Mouse (Mus musculus): ENCODE measurements around the gene Mtm1. TPM values are rescaled to one million over a fixed set of nuclear protein-coding genes. Genes with fewer than 3 reads are reported as not detected.

Mtm1 gene
- polyA plus RNA-seq (2014; fragmentation: Nextera tagmentation; extraction: Ambion mirVana) = 3.5 and 4.2 TPM in 2 replicates

DNA sequence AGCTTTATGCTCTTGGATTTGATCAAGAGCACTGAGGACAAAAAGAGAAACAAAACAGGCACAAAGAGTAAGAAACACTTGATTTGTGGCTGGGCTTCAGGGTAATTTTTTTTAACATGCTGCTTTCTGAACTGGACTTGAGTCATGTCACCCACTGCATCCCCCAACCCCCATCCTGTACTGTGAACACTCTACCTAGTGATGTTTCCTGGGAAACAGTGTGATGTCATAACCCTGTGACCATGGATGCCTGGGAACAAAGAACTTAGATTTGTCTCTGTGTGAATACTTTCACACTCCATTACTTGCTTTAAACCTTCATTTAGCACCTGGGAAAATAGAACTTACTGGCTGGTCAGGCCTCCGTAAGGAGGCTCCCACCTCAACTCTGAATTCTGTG lies at the start of gene Mtm1:
Mtm1 (plus strand) TSS at position 301 of the 400 bp plus-strand sequence.
- H3K4me2 ChIP-seq = no peak within 1 kb of the TSS
- H3K36me3 ChIP-seq (ENCODE audit: control insufficient read depth, insufficient read depth, low read length) = no peaks in the 10 kb centered on the region
- H3K27me3 ChIP-seq (ENCODE audit: control insufficient read depth, insufficient read depth, low read length) = no peaks in the 10 kb centered on the region
- H3K4me3 ChIP-seq (ENCODE audit: low read depth, low read length) = no peak within 1 kb of the TSS
- H3K27ac ChIP-seq (ENCODE audit: low read depth, low read length) = no peak within 1 kb of the TSS
- WGBS (ENCODE audit: insufficient replicate concordance) = 78% methylated on average over 1 of the region's 1 CpGs
- ATAC-seq (replicated peaks; ENCODE audit: insufficient number of reproducible peaks, low FRiP score, low TSS enrichment) = no peak
- H3K9me3 ChIP-seq (replicated peaks; ENCODE audit: control insufficient read depth, low read length) = no peaks in the 10 kb centered on the region
- no peaks in the 10 kb centered on the region for H3K4me1 ChIP-seq (ENCODE audit: control insufficient read depth, insufficient read depth, low read length)
- H3K9ac ChIP-seq (ENCODE audit: low read depth, low read length) = no peak within 1 kb of the TSS

- Histone ChIP-seq H3K4me2 (no peak overlapping the region), H3K27ac (ENCODE audit: low read depth, low read length) (no peak overlapping the region), H3K27me3 (ENCODE audit: control insufficient read depth, insufficient read depth, low read length) (peaks cover 2% of the 10 kb centered on the region; the same call in 1 of the 2 replicates), H3K9ac (ENCODE audit: low read depth, low read length) (no peak overlapping the region), H3K4me3 (ENCODE audit: low read depth, low read length) (no peak overlapping the region), H3K36me3 (ENCODE audit: control insufficient read depth, insufficient read depth, low read length) (no peaks in the 10 kb centered on the region), H3K9me3 (replicated peaks; ENCODE audit: control insufficient read depth, low read length) (no peaks in the 10 kb centered on the region), H3K4me1 (ENCODE audit: control insufficient read depth, insufficient read depth, low read length) (no peaks in the 10 kb centered on the region)
- no peak for ATAC-seq (replicated peaks; ENCODE audit: insufficient number of reproducible peaks, low FRiP score, low TSS enrichment)
- 84% methylated on average over 3 of the region's 3 CpGs for WGBS (ENCODE audit: insufficient replicate concordance)
Observed at GRCm38 (mm10) chrX:71181526-71181925, 29.0 kb upstream of the Mtm1 start.

- no peaks in the 10 kb centered on the region for H3K4me1 ChIP-seq (ENCODE audit: control insufficient read depth, insufficient read depth, low read length)
- no peak for ATAC-seq (replicated peaks; ENCODE audit: insufficient number of reproducible peaks, low FRiP score, low TSS enrichment)
- peaks cover 2% of the 10 kb centered on the region; the same call in 1 of the 2 replicates for H3K27me3 ChIP-seq (ENCODE audit: control insufficient read depth, insufficient read depth, low read length)
- no peak overlapping the region for H3K27ac ChIP-seq (ENCODE audit: low read depth, low read length)
- no peak overlapping the region for H3K4me3 ChIP-seq (ENCODE audit: low read depth, low read length)
- H3K36me3 ChIP-seq (ENCODE audit: control insufficient read depth, insufficient read depth, low read length) = no peaks in the 10 kb centered on the region
- no peak overlapping the region for H3K4me2 ChIP-seq
- WGBS (ENCODE audit: insufficient replicate concordance) = 87% methylated on average over 4 of the region's 4 CpGs
- H3K9me3 ChIP-seq (replicated peaks; ENCODE audit: control insufficient read depth, low read length) = no peaks in the 10 kb centered on the region
- no peak overlapping the region for H3K9ac ChIP-seq (ENCODE audit: low read depth, low read length)
Observed at GRCm38 (mm10) chrX:71183671-71184070, 26.9 kb upstream of the Mtm1 start.

GRCm38 (mm10) chrX:71186396-71186795 lies 24.2 kb upstream of the Mtm1 start:
- ATAC-seq (replicated peaks; ENCODE audit: insufficient number of reproducible peaks, low FRiP score, low TSS enrichment) = no peak
- no peak overlapping the region for H3K9ac ChIP-seq (ENCODE audit: low read depth, low read length)
- H3K36me3 ChIP-seq (ENCODE audit: control insufficient read depth, insufficient read depth, low read length) = no peaks in the 10 kb centered on the region
- no peaks in the 10 kb centered on the region for H3K9me3 ChIP-seq (replicated peaks; ENCODE audit: control insufficient read depth, low read length)
- no peaks in the 10 kb centered on the region for H3K4me1 ChIP-seq (ENCODE audit: control insufficient read depth, insufficient read depth, low read length)
- no peak overlapping the region for H3K4me2 ChIP-seq
- 63% methylated on average over 1 of the region's 1 CpGs for WGBS (ENCODE audit: insufficient replicate concordance)
- peaks cover 6% of the 10 kb centered on the region for H3K27me3 ChIP-seq (ENCODE audit: control insufficient read depth, insufficient read depth, low read length)
- no peak overlapping the region for H3K27ac ChIP-seq (ENCODE audit: low read depth, low read length)
- no peak overlapping the region for H3K4me3 ChIP-seq (ENCODE audit: low read depth, low read length)

DNA sequence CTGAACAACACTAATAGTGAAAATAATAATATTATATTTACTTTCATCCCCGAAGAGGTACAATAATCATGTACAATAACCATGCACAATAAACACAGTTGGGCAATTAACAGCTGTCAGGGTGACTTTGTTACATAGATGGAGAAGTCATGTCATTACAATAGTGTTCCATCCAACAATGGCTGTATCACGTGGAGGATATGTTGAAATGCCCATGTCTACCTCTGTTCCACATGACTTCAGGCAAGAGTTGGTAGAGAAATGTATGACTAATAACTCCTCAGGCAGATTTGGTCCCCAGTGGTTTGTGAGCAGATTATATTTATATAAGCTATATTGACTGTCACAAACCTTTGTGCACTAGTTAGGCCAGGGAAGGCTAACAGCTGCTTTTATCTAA lies 5.8 kb upstream of the Mtm1 start:
- no peak overlapping the region for H3K9ac ChIP-seq (ENCODE audit: low read depth, low read length)
- H3K36me3 ChIP-seq (ENCODE audit: control insufficient read depth, insufficient read depth, low read length) = no peaks in the 10 kb centered on the region
- 70% methylated on average over 2 of the region's 2 CpGs for WGBS (ENCODE audit: insufficient replicate concordance)
- no peaks in the 10 kb centered on the region for H3K4me1 ChIP-seq (ENCODE audit: control insufficient read depth, insufficient read depth, low read length)
- H3K27ac ChIP-seq (ENCODE audit: low read depth, low read length) = no peak overlapping the region
- ATAC-seq (replicated peaks; ENCODE audit: insufficient number of reproducible peaks, low FRiP score, low TSS enrichment) = no peak
- H3K4me3 ChIP-seq (ENCODE audit: low read depth, low read length) = no peak overlapping the region
- no peaks in the 10 kb centered on the region for H3K9me3 ChIP-seq (replicated peaks; ENCODE audit: control insufficient read depth, low read length)
- H3K4me2 ChIP-seq = no peak overlapping the region
- H3K27me3 ChIP-seq (ENCODE audit: control insufficient read depth, insufficient read depth, low read length) = no peaks in the 10 kb centered on the region

DNA sequence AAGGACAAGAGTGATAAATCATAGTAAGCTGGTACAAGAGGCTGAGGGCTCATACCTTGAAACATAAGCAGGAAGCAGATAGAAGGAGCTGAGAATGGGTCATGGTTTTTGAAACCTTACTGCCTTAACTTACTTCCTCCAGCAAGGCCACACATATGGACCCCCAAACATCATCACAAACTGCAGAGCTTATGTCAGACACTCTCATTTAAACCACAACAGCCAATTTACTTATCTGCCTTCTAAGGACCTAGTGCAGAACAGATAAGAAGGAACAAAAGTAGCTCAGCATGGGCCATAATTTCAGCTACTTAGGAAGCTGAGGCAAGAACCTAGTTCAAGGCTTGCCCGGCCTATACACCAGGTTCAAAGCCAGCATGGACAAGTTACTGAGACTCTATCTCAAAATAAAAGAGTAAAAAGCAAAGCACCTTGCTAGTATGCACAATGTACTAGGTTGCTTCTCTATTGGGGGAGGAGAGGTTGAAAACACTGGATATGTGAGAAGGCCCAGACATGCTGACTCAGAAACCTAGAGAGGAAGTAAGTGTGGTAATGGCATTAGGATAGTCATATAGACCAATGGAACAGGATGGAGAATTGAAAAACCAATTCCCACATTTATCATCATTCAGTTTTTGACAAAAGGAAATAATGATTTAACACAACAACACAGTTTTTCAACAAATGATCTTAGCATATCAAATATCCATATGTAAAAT lies 4.6 kb upstream of the Mtm1 start:
- H3K9ac ChIP-seq (ENCODE audit: low read depth, low read length) = no peak overlapping the region
- ATAC-seq (replicated peaks; ENCODE audit: insufficient number of reproducible peaks, low FRiP score, low TSS enrichment) = no peak
- 75% methylated on average over 1 of the region's 1 CpGs for WGBS (ENCODE audit: insufficient replicate concordance)

GRCm38 (mm10) chrX:71206595-71206994 lies 4.0 kb upstream of the Mtm1 start:
- H3K9me3 ChIP-seq (replicated peaks; ENCODE audit: control insufficient read depth, low read length) = no peaks in the 10 kb centered on the region
- no peak overlapping the region for H3K4me3 ChIP-seq (ENCODE audit: low read depth, low read length)
- no peak overlapping the region for H3K27ac ChIP-seq (ENCODE audit: low read depth, low read length)
- no peak overlapping the region for H3K4me2 ChIP-seq
- no peak for ATAC-seq (replicated peaks; ENCODE audit: insufficient number of reproducible peaks, low FRiP score, low TSS enrichment)
- H3K36me3 ChIP-seq (ENCODE audit: control insufficient read depth, insufficient read depth, low read length) = no peaks in the 10 kb centered on the region
- H3K4me1 ChIP-seq (ENCODE audit: control insufficient read depth, insufficient read depth, low read length) = no peaks in the 10 kb centered on the region
- no peak overlapping the region for H3K9ac ChIP-seq (ENCODE audit: low read depth, low read length)
- H3K27me3 ChIP-seq (ENCODE audit: control insufficient read depth, insufficient read depth, low read length) = no peaks in the 10 kb centered on the region
- 80% methylated on average over 1 of the region's 1 CpGs for WGBS (ENCODE audit: insufficient replicate concordance)

More for the DNA sequence above, 4.6 kb upstream of the Mtm1 start:
- Histone ChIP-seq H3K4me3 (ENCODE audit: low read depth, low read length) (no peak overlapping the region), H3K9me3 (replicated peaks; ENCODE audit: control insufficient read depth, low read length) (no peaks in the 10 kb centered on the region), H3K27me3 (ENCODE audit: control insufficient read depth, insufficient read depth, low read length) (no peaks in the 10 kb centered on the region), H3K27ac (ENCODE audit: low read depth, low read length) (no peak overlapping the region), H3K4me2 (no peak overlapping the region), H3K4me1 (ENCODE audit: control insufficient read depth, insufficient read depth, low read length) (no peaks in the 10 kb centered on the region), H3K36me3 (ENCODE audit: control insufficient read depth, insufficient read depth, low read length) (no peaks in the 10 kb centered on the region)

GRCm38 (mm10) chrX:71212911-71213310 lies 2.3 kb downstream of the Mtm1 start:
- H3K9ac ChIP-seq (ENCODE audit: low read depth, low read length) = no peak overlapping the region
- H3K27me3 ChIP-seq (ENCODE audit: control insufficient read depth, insufficient read depth, low read length) = no peaks in the 10 kb centered on the region
- H3K4me3 ChIP-seq (ENCODE audit: low read depth, low read length) = no peak overlapping the region
- no peaks in the 10 kb centered on the region for H3K36me3 ChIP-seq (ENCODE audit: control insufficient read depth, insufficient read depth, low read length)
- no peak for ATAC-seq (replicated peaks; ENCODE audit: insufficient number of reproducible peaks, low FRiP score, low TSS enrichment)
- no peaks in the 10 kb centered on the region for H3K4me1 ChIP-seq (ENCODE audit: control insufficient read depth, insufficient read depth, low read length)
- no peaks in the 10 kb centered on the region for H3K9me3 ChIP-seq (replicated peaks; ENCODE audit: control insufficient read depth, low read length)
- H3K4me2 ChIP-seq = no peak overlapping the region
- H3K27ac ChIP-seq (ENCODE audit: low read depth, low read length) = no peak overlapping the region
- 78% methylated on average over 4 of the region's 4 CpGs for WGBS (ENCODE audit: insufficient replicate concordance)
